Mouse (Mus musculus) midbrain, embryonic 11.5 days (tissue): ENCODE results near the gene Hcfc2. TPM values are rescaled to one million over a fixed set of nuclear protein-coding genes. Genes with fewer than 3 reads are reported as not detected.

Experiments used
- ATAC-seq: fragments of 200-750 bp; cut with Nextera tagmentation; 2 replicates; pipeline ENCODE4 v1.8.0; 2017; ENCODE audit warnings: moderate TSS enrichment, moderate library complexity; ENCODE audit not compliant: low FRiP score
- DNase-seq: peaks from one replicate; pipeline ENCODE4 v3.0.0; 2015; ENCODE audit warnings: low spot score; ENCODE audit errors: missing footprints
- H3K27ac ChIP-seq: fragments of 300-500 bp; sonication (generic); 2 replicates; pipeline ENCODE4 v1.5.1; 2014; ENCODE audit warnings: low read depth, low read length
- H3K27me3 ChIP-seq: fragments of 300-500 bp; sonication (generic); 2 replicates; pipeline ENCODE4 v1.6.1; 2014; ENCODE audit warnings: mild to moderate bottlenecking, low read length, moderate library complexity, mixed read lengths; ENCODE audit not compliant: control insufficient read depth, insufficient read depth
- H3K36me3 ChIP-seq: fragments of 300-500 bp; sonication (generic); 2 replicates; pipeline ENCODE4 v1.6.1; 2014; ENCODE audit warnings: mild to moderate bottlenecking, low read length, moderate library complexity, mixed read lengths; ENCODE audit not compliant: control insufficient read depth, insufficient read depth
- H3K4me1 ChIP-seq: fragments of 300-500 bp; sonication (generic); 2 replicates; pipeline ENCODE4 v1.6.1; 2014; ENCODE audit warnings: low read length; ENCODE audit not compliant: control insufficient read depth, insufficient read depth
- H3K4me2 ChIP-seq: fragments of 300-500 bp; sonication (generic); 2 replicates; pipeline ENCODE4 v1.6.1; 2014; ENCODE audit warnings: mild to moderate bottlenecking, moderate library complexity
- H3K4me3 ChIP-seq: fragments of 300-500 bp; sonication (generic); 2 replicates; pipeline ENCODE4 v1.5.1; 2014; ENCODE audit warnings: low read depth, low read length
- H3K9ac ChIP-seq: fragments of 300-500 bp; sonication (generic); 2 replicates; pipeline ENCODE4 v1.6.1; 2014; ENCODE audit warnings: low read length
- H3K9me3 ChIP-seq: fragments of 300-500 bp; sonication (generic); 2 replicates; pipeline ENCODE4 v1.6.1; 2016; ENCODE audit warnings: low read length; ENCODE audit not compliant: control insufficient read depth
- WGBS: fragments of 180-500 bp; shearing (Covaris S2); extraction: QIAGEN DNeasy Blood & Tissue Kit; methylation state at CpG from one replicate; pipeline ENCODE4 v1.1.7; 2014; 5-methylcytosine and 5-hydroxymethylcytosine counted together
- polyA plus RNA-seq: library from polyadenylated mRNA; unstranded; fragments of >200 nt; fragmentation: Nextera tagmentation; extraction: Ambion mirVana; gene quantifications from 2 replicates; pipeline ENCODE4 v1.2.1, GENCODE M21; 2014

Hcfc2 gene
- polyA plus RNA-seq, 1 experiment from 2014 or later = 35.2 TPM

DNA sequence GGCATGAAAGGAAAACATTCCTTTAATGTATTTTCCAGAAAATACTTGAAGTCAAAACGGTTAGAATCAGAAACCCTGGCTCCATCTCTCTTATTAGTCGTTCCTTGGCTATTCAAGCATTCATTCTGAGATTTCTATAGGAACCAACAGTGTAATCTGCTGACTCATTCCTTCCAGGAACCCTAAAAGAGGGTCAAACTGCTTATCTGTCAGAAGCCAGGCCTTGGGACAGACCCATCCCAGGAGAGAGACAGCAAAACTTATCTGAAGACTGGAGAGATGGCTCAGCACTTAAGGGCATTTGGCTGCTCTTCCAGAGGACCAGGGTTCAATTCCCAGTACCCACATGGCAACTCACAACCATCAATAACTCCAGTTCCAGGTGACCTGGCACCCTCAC, 81.1 kb downstream of the Hcfc2 start:
- 70% methylated on average over 2 of the region's 2 CpGs for WGBS
- DNase-seq = peak; percentile 14
- H3K4me1 ChIP-seq = no peaks in the 10 kb centered on the region
- H3K27me3 ChIP-seq = no peaks in the 10 kb centered on the region
- H3K36me3 ChIP-seq = no peaks in the 10 kb centered on the region
- no peak overlapping the region for H3K9ac ChIP-seq
- no peak overlapping the region for H3K27ac ChIP-seq
- no peak overlapping the region for H3K4me3 ChIP-seq
- no peak for ATAC-seq
- no peaks in the 10 kb centered on the region for H3K9me3 ChIP-seq
- no peak overlapping the region for H3K4me2 ChIP-seq

DNA sequence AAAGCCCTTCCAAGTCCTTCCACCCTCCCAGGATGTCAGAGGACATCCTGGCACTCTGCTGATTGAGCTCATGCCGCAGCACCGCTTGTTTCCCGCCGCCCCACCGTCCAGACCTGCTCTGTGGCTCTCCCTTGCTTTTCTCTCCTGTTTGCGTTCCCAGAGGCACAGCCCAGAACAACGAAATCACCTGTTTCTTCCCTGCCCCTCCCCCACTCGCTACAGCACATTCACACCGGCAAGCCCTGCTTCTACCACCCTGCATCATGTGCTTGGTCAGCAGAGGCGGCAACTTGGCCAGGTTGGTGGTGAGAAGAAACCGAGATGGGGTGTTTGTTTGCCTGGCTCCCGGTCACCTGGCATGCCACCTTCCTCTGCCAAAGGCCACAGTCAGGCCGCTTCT, 81.9 kb downstream of the Hcfc2 start:
- 0 out of 2 replicates have a peak, but pooled peaks have one; percentile 24 for ATAC-seq
- H3K9me3 ChIP-seq = no peaks in the 10 kb centered on the region

DNA sequence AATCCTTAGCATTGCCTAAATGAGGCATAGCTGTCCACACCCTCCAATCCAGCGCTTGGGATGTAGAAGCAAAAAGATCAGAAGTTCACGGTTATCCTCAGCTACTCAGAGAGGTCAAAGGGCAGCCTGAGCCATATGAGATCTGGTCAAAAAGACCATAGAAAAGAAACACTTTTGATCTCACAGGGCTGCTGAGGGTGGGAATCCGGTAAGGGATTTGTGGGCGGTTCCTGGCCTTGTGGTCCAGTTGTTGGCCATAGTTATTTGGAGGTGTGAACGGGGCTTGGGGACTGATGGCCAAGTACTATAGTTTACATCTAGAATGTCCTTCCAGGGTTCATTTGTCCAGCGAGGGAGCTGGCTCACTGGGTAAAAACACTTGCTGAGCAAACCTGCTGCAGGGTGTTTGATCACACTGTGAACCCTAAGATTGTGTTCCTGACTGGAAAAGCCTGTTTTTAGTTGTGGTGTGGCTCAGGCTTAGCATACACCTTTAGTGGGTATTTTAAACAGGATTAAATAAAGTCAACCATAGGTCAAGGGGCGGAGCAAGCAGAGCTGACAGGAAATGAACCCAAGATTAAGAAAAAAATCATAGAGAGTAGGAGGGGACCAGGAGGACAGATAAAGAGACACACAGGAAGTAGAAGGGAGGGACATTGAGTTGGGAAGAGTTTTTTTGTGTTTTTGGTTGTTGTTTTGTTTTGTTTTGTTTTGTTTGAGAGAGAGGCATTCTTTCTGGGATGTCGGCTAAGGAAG, 83.0 kb downstream of the Hcfc2 start:
- Histone ChIP-seq H3K4me1 (no peaks in the 10 kb centered on the region), H3K4me2 (no peak overlapping the region), H3K36me3 (no peaks in the 10 kb centered on the region), H3K9ac (no peak overlapping the region), H3K27me3 (no peaks in the 10 kb centered on the region), H3K4me3 (no peak overlapping the region), H3K27ac (no peak overlapping the region), H3K9me3 (no peaks in the 10 kb centered on the region)
- WGBS = 75% methylated on average over 8 of the region's 8 CpGs
- no peak for ATAC-seq
- DNase-seq = peak; percentile 80

More for the DNA sequence above, 81.9 kb downstream of the Hcfc2 start:
- 33% methylated on average over 13 of the region's 13 CpGs for WGBS
- no peak overlapping the region for H3K4me3 ChIP-seq
- no peak overlapping the region for H3K4me2 ChIP-seq
- H3K36me3 ChIP-seq = no peaks in the 10 kb centered on the region
- no peaks in the 10 kb centered on the region for H3K27me3 ChIP-seq
- peak; percentile 81 for DNase-seq
- no peaks in the 10 kb centered on the region for H3K4me1 ChIP-seq
- H3K27ac ChIP-seq = no peak overlapping the region
- H3K9ac ChIP-seq = no peak overlapping the region

DNA sequence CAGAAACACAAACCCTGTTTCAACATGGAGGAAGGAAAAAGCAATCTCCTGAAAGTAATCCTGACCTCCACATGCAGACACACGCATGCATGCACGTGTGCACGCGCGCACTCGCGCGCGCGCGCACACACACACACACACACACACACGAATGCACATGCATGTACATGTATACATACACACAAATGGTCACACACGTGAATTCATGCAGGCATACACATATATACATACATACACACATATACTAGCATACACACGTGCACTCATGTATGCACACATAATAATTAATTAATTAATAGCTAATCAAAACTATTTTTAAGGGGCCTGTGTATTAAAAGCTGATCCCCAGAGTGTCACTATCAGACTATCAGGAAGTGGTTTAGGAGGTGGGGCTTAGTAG, 83.9 kb downstream of the Hcfc2 start:
- Histone ChIP-seq H3K36me3 (no peaks in the 10 kb centered on the region), H3K4me3 (no peak overlapping the region), H3K27ac (no peak overlapping the region), H3K27me3 (no peaks in the 10 kb centered on the region), H3K4me1 (no peaks in the 10 kb centered on the region), H3K4me2 (no peak overlapping the region), H3K9me3 (no peaks in the 10 kb centered on the region), H3K9ac (no peak overlapping the region)
- ATAC-seq (no peak), DNase-seq (peak; percentile 62)
- WGBS = 96% methylated on average over 14 of the region's 14 CpGs

DNA sequence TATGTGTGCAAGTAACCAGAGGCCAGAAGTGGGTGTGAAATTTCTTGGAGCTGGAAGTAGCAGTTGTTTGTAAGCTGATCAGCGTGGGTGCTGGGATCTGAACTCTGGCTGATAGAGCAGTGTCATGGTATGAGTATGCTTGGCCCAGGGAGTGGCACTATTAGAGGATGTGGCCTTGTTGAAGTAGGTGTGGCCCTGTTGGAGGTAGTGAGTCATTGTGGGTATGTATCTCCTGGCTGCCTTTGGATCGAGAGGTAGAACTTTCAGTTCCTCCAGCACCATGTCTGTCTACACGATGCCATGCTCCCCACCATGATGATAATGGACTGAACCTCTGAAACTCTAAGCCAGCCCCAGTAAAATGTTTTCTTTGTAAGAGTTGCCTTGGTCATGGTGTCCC, 84.4 kb downstream of the Hcfc2 start:
- H3K36me3 ChIP-seq = no peaks in the 10 kb centered on the region
- no peaks in the 10 kb centered on the region for H3K4me1 ChIP-seq
- H3K4me2 ChIP-seq = no peak overlapping the region
- no peak overlapping the region for H3K9ac ChIP-seq
- no peaks in the 10 kb centered on the region for H3K9me3 ChIP-seq
- no peak for ATAC-seq
- 93% methylated on average over 3 of the region's 3 CpGs for WGBS
- H3K27me3 ChIP-seq = no peaks in the 10 kb centered on the region
- no peak for DNase-seq
- H3K27ac ChIP-seq = no peak overlapping the region
- H3K4me3 ChIP-seq = no peak overlapping the region

DNA sequence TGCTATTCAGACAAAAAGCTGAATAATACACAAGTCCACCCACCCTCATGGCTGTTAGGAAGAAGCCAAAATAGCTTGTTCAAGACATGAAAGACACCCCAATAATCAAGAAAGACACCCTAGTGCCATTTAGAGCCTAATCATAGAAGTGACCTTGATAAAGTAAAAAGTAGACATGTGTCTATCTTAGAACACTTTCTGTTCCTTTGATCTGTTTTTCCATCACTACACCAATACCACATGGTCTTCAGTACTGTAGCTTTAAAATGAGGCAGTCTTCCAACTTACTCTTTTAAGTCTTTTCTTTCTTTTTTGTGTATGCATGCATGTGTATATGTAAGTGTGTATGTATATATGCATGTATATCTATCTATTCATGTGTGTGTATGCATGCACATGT, 84.9 kb downstream of the Hcfc2 start:
- ATAC-seq (no peak), DNase-seq (no peak)
- no peak overlapping the region for H3K9ac ChIP-seq
- no peak overlapping the region for H3K27ac ChIP-seq
- no peaks in the 10 kb centered on the region for H3K27me3 ChIP-seq
- no peak overlapping the region for H3K4me3 ChIP-seq
- no peaks in the 10 kb centered on the region for H3K4me1 ChIP-seq
- no peak overlapping the region for H3K4me2 ChIP-seq
- H3K36me3 ChIP-seq = no peaks in the 10 kb centered on the region
- no peaks in the 10 kb centered on the region for H3K9me3 ChIP-seq

DNA sequence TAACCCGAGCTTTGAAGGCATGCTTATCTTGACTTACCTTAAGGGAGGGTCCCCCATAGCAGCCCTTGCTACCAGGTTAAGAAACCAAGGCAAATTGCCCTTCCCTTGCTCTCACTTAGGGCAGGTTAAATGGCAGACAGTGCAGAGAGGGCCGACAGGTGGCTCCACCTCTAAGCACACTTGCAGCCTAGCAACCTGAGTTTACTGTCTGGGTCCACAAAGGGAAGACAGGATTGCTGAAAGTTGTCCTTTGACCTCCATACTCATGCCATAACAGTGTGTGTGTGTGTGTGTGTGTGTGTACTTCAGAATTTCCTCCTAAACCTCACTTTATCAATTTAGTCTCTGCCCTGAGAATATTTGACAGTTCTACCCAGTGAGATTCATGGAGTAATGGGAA, 86.5 kb downstream of the Hcfc2 start:
- 43% methylated on average over 2 of the region's 2 CpGs for WGBS
- no peak overlapping the region for H3K4me3 ChIP-seq
- no peaks in the 10 kb centered on the region for H3K36me3 ChIP-seq
- H3K4me2 ChIP-seq = no peak overlapping the region
- H3K27ac ChIP-seq = no peak overlapping the region
- DNase-seq (no peak), ATAC-seq (no peak)
- H3K9me3 ChIP-seq = no peaks in the 10 kb centered on the region
- no peak overlapping the region for H3K9ac ChIP-seq
- H3K4me1 ChIP-seq = no peaks in the 10 kb centered on the region
- H3K27me3 ChIP-seq = no peaks in the 10 kb centered on the region

DNA sequence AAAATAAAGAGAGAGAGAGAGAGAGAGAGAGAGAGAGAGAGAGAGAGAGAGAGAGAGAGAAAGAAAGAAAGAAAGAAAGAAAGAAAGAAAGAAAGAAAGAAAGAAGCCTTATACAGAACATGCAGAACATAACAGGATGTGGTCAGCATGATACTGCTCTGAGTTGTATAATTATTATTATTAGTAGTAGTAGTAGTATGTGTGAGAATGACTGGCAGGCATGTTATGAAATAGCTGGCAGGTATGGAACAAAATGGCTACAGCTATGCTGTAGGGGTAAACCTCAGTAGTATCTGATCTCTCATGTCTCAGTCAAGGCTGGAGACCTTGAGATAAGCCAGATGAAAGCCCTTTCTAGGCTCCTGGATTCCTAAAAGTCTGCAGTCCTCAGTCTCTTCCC, 93.2 kb downstream of the Hcfc2 start:
- H3K27me3 ChIP-seq = no peaks in the 10 kb centered on the region
- no peak for DNase-seq
- H3K4me1 ChIP-seq = no peaks in the 10 kb centered on the region
- no peaks in the 10 kb centered on the region for H3K36me3 ChIP-seq
- no peak overlapping the region for H3K27ac ChIP-seq
- H3K4me2 ChIP-seq = no peak overlapping the region
- ATAC-seq = no peak
- no peak overlapping the region for H3K4me3 ChIP-seq
- no peak overlapping the region for H3K9ac ChIP-seq
- no peaks in the 10 kb centered on the region; the same call in 1 of the 2 replicates for H3K9me3 ChIP-seq

DNA sequence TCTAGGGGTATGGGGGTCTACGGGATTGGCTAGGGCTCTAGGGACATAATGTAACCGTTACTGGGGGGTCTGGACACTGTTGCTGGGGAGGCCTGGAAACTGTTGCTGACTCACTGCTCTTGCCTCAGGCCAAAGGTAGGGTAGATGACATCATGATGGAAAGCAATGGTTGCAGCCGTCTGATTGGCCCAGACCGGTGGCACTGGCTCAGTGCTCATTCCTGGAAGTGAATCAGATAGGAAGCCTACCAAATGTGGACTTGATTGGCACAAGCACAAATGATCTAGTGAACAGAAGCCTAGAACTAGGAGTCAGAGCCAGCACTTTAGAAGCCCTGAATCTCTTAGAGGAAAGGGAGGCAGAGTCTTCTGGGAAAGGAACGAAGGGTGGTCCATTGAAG, 94.5 kb downstream of the Hcfc2 start:
- no peak overlapping the region for H3K9ac ChIP-seq
- no peak overlapping the region for H3K4me3 ChIP-seq
- H3K36me3 ChIP-seq = no peaks in the 10 kb centered on the region
- ATAC-seq (no peak), DNase-seq (no peak)
- WGBS = 87% methylated on average over 5 of the region's 5 CpGs
- H3K27ac ChIP-seq = no peak overlapping the region
- H3K9me3 ChIP-seq = no peaks in the 10 kb centered on the region; the same call in 1 of the 2 replicates
- H3K4me1 ChIP-seq = no peaks in the 10 kb centered on the region
- H3K4me2 ChIP-seq = no peak overlapping the region
- H3K27me3 ChIP-seq = no peaks in the 10 kb centered on the region
